Mouse (Mus musculus) midbrain, postnatal 0 days (tissue): Measurements from ENCODE around the gene Mrpl11. TPM values are rescaled to one million over a fixed set of nuclear protein-coding genes. Genes with fewer than 3 reads are reported as not detected.

Experiments
- ATAC-seq: fragments of 200-750 bp; cut with Nextera tagmentation; 2 replicates; pipeline ENCODE4 v1.8.0; 2017; ENCODE audit warnings: moderate number of reproducible peaks, mild to moderate bottlenecking, moderate TSS enrichment, moderate library complexity; ENCODE audit not compliant: low FRiP score
- DNase-seq: peaks from one replicate; pipeline ENCODE4 v3.0.0-alpha.2; 2015; ENCODE audit warnings: low spot score
- H3K27ac ChIP-seq: fragments of 300-500 bp; sonication (generic); 2 replicates; pipeline ENCODE4 v1.5.1; 2014; ENCODE audit warnings: low read depth, mild to moderate bottlenecking, low read length, mixed read lengths
- H3K27me3 ChIP-seq: fragments of 300-500 bp; sonication (generic); 2 replicates; pipeline ENCODE4 v1.6.1; 2014; ENCODE audit warnings: low read length, control low read depth, mixed read lengths; ENCODE audit not compliant: insufficient read depth
- H3K36me3 ChIP-seq: fragments of 300-500 bp; sonication (generic); 2 replicates; pipeline ENCODE4 v1.6.1; 2014; ENCODE audit warnings: low read length, control low read depth, mixed read lengths; ENCODE audit not compliant: insufficient read depth
- H3K4me1 ChIP-seq: fragments of 300-500 bp; sonication (generic); 2 replicates; pipeline ENCODE4 v1.6.1; 2014; ENCODE audit warnings: mild to moderate bottlenecking, control low read depth, antibody characterized with exemption, low read length, mixed read lengths; ENCODE audit not compliant: insufficient read depth
- H3K4me2 ChIP-seq: fragments of 300-500 bp; sonication (generic); 2 replicates; pipeline ENCODE4 v1.6.1; 2014; ENCODE audit warnings: low read depth, mild to moderate bottlenecking, low read length, mixed read lengths; ENCODE audit not compliant: poor library complexity, severe bottlenecking
- H3K4me3 ChIP-seq: fragments of 300-500 bp; sonication (generic); 2 replicates; pipeline ENCODE4 v1.5.1; 2014; ENCODE audit warnings: low read depth, mild to moderate bottlenecking, low read length, moderate library complexity
- H3K9ac ChIP-seq: fragments of 300-500 bp; sonication (generic); replicated peaks from 2 replicates; pipeline ENCODE4 v1.6.1; 2014; ENCODE audit warnings: mild to moderate bottlenecking, low read length, moderate library complexity, mixed read lengths; ENCODE audit not compliant: poor library complexity, severe bottlenecking
- H3K9me3 ChIP-seq: fragments of 300-500 bp; sonication (generic); 2 replicates; pipeline ENCODE4 v1.6.1; 2016; ENCODE audit warnings: low read length, control low read depth
- CTCF ChIP-seq: IDR thresholded peaks from 2 replicates; pipeline ENCODE4 v1.5.1; 2016; ENCODE audit warnings: antibody characterized with exemption, mild to moderate bottlenecking
- WGBS: fragments of 180-500 bp; shearing (Covaris S2); extraction: QIAGEN DNeasy Blood & Tissue Kit; methylation state at CpG from one replicate; pipeline ENCODE4 v1.1.7; 2014; 5-methylcytosine and 5-hydroxymethylcytosine counted together
- polyA plus RNA-seq: library from polyadenylated mRNA; unstranded; fragments of >200 nt; fragmentation: Nextera tagmentation; extraction: Ambion mirVana; gene quantifications from 2 replicates; pipeline ENCODE4 v1.2.1, GENCODE M21; 2015
- total RNA-seq: library from RNA; depleted of rRNA; stranded (reverse); fragments of >200 nt; gene quantifications from 2 replicates; pipeline ENCODE4 v1.2.3, GENCODE M21; 2014; rRNA removed

The Mrpl11 gene
- total and polyA plus RNA-seq, 2 experiments from 2014 or later = 93.1 to 145 TPM

DNA sequence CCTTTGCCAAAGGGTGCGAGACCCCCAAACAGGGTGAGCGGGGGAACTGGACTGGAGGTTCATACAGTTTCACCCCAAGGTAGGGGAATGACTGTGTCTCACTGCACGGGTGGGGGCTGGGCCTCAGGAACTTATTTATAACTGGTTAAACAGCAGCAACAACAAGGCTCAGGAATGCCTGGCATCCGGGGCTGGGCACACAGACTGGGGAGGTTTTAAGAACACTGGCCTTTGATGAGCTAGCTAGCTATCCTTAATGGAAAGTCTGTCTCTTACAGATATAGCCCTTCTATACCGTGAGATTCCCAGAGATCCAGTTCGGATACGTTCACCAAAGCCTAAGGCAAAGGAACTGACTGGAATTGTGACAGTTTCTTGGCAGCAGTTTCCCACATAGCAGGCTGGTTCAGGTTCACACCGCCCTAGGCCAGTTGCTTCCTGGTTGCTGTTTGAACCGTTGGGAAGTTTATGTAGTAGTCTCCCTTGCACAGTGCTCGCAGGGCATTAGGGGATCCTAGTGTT, 54.3 kb downstream of the Mrpl11 start:
- ATAC-seq (no peak), DNase-seq (no peak)
- Histone ChIP-seq H3K27ac (no peak overlapping the region), H3K9me3 (no peaks in the 10 kb centered on the region), H3K4me1 (no peaks in the 10 kb centered on the region), H3K4me2 (no peak overlapping the region), H3K9ac (no peak overlapping the region), H3K27me3 (no peaks in the 10 kb centered on the region; the same call in 1 of the 2 replicates), H3K4me3 (no peak overlapping the region), H3K36me3 (no peaks in the 10 kb centered on the region)
- 45% methylated on average over 10 of the region's 10 CpGs for WGBS
- no peak for TF ChIP-seq CTCF

Other genes starting within 250 kb of the Mrpl11 start
- gene Rbm4b, start 205.7 kb upstream of the Mrpl11 start, total RNA-seq = 63.2 and 89.1 TPM in 2 replicates
- 88.6 and 89.7 TPM in 2 replicates for gene Rbm4b, start 205.7 kb upstream of the Mrpl11 start, polyA plus RNA-seq
- 90.5 and 97.4 TPM in 2 replicates for gene Rbm4, start 168.2 kb upstream of the Mrpl11 start, total RNA-seq
- gene Rbm4, start 168.2 kb upstream of the Mrpl11 start, polyA plus RNA-seq = 39.0 and 40.0 TPM in 2 replicates
- gene Gm21992, start 150.5 kb upstream of the Mrpl11 start, total RNA-seq = 8.1 and 22.3 TPM in 2 replicates
- gene Gm21992, start 150.5 kb upstream of the Mrpl11 start, polyA plus RNA-seq = 12.6 and 17.9 TPM in 2 replicates
- gene Rbm14, start 150.5 kb upstream of the Mrpl11 start, total RNA-seq = 41.5 and 43.8 TPM in 2 replicates
- 37.9 and 38.4 TPM in 2 replicates for gene Rbm14, start 150.5 kb upstream of the Mrpl11 start, polyA plus RNA-seq
- 19.9 and 20.0 TPM in 2 replicates for gene Ccs, start 122.8 kb upstream of the Mrpl11 start, total RNA-seq
- gene Ccs, start 122.8 kb upstream of the Mrpl11 start, polyA plus RNA-seq = 40.1 and 42.6 TPM in 2 replicates
- gene Ccdc87, start 122.8 kb upstream of the Mrpl11 start, total RNA-seq = 0.38 and 1.0 TPM in 2 replicates
- gene Ccdc87, start 122.8 kb upstream of the Mrpl11 start, polyA plus RNA-seq = 1.1 and 1.2 TPM in 2 replicates
- gene Ctsf, start 107.0 kb upstream of the Mrpl11 start, total RNA-seq = 117 and 125 TPM in 2 replicates
- 82.5 and 91.1 TPM in 2 replicates for gene Ctsf, start 107.0 kb upstream of the Mrpl11 start, polyA plus RNA-seq
- 4.5 and 5.3 TPM in 2 replicates for gene Actn3, start 84.2 kb upstream of the Mrpl11 start, total RNA-seq
- gene Actn3, start 84.2 kb upstream of the Mrpl11 start, polyA plus RNA-seq = 3.8 and 4.4 TPM in 2 replicates
- 24.0 and 29.8 TPM in 2 replicates for gene Zdhhc24, start 83.5 kb upstream of the Mrpl11 start, total RNA-seq
- 17.2 and 18.1 TPM in 2 replicates for gene Zdhhc24, start 83.5 kb upstream of the Mrpl11 start, polyA plus RNA-seq
- 31.8 and 40.6 TPM in 2 replicates for gene Bbs1, start 55.5 kb upstream of the Mrpl11 start, total RNA-seq
- gene Bbs1, start 55.5 kb upstream of the Mrpl11 start, polyA plus RNA-seq = 9.0 and 10.2 TPM in 2 replicates
- gene Dpp3, start 33.9 kb upstream of the Mrpl11 start, total RNA-seq = 84.6 and 94.7 TPM in 2 replicates
- gene Dpp3, start 33.9 kb upstream of the Mrpl11 start, polyA plus RNA-seq = 87.7 and 96.3 TPM in 2 replicates
- 10.9 and 24.4 TPM in 2 replicates for gene Peli3, start 19.0 kb upstream of the Mrpl11 start, total RNA-seq
- 8.4 and 8.6 TPM in 2 replicates for gene Peli3, start 19.0 kb upstream of the Mrpl11 start, polyA plus RNA-seq
- 3.4 and 5.9 TPM in 2 replicates for gene Npas4, start 28.2 kb downstream of the Mrpl11 start, total RNA-seq
- 0.36 and 0.43 TPM in 2 replicates for gene Npas4, start 28.2 kb downstream of the Mrpl11 start, polyA plus RNA-seq
- 21.4 and 30.2 TPM in 2 replicates for gene Slc29a2, start 61.7 kb downstream of the Mrpl11 start, total RNA-seq
- gene Slc29a2, start 61.7 kb downstream of the Mrpl11 start, polyA plus RNA-seq = 19.1 and 21.1 TPM in 2 replicates
- gene B4gat1, start 76.7 kb downstream of the Mrpl11 start, total RNA-seq = 136 and 143 TPM in 2 replicates
- gene B4gat1, start 76.7 kb downstream of the Mrpl11 start, polyA plus RNA-seq = 172 and 177 TPM in 2 replicates
- gene AC124502.3, start 76.7 kb downstream of the Mrpl11 start, total RNA-seq = 3.8 and 12.5 TPM in 2 replicates
- gene AC124502.3, start 76.7 kb downstream of the Mrpl11 start, polyA plus RNA-seq = 2.2 and 3.7 TPM in 2 replicates
- gene Brms1, start 79.2 kb downstream of the Mrpl11 start, total RNA-seq = 2.1 TPM in 1 of 2 replicates, not detected in the other
- gene Brms1, start 79.2 kb downstream of the Mrpl11 start, polyA plus RNA-seq = 14.3 and 15.3 TPM in 2 replicates
- 4.0 and 4.3 TPM in 2 replicates for gene Rin1, start 88.3 kb downstream of the Mrpl11 start, total RNA-seq
- 0.76 and 0.96 TPM in 2 replicates for gene Rin1, start 88.3 kb downstream of the Mrpl11 start, polyA plus RNA-seq
- 22.0 and 23.3 TPM in 2 replicates for gene Cd248, start 105.9 kb downstream of the Mrpl11 start, total RNA-seq
- 15.7 and 18.3 TPM in 2 replicates for gene Cd248, start 105.9 kb downstream of the Mrpl11 start, polyA plus RNA-seq
- 54.0 and 64.0 TPM in 2 replicates for gene Tmem151a, start 123.4 kb downstream of the Mrpl11 start, total RNA-seq
- 64.2 and 72.0 TPM in 2 replicates for gene Tmem151a, start 123.4 kb downstream of the Mrpl11 start, polyA plus RNA-seq
- 40.4 and 53.9 TPM in 2 replicates for gene Yif1a, start 126.4 kb downstream of the Mrpl11 start, total RNA-seq
- 38.8 and 49.9 TPM in 2 replicates for gene Yif1a, start 126.4 kb downstream of the Mrpl11 start, polyA plus RNA-seq
- gene Cnih2, start 136.4 kb downstream of the Mrpl11 start, total RNA-seq = 677 and 753 TPM in 2 replicates
- 547 and 553 TPM in 2 replicates for gene Cnih2, start 136.4 kb downstream of the Mrpl11 start, polyA plus RNA-seq
- 192 and 242 TPM in 2 replicates for gene Rab1b, start 144.9 kb downstream of the Mrpl11 start, total RNA-seq
- 204 and 227 TPM in 2 replicates for gene Rab1b, start 144.9 kb downstream of the Mrpl11 start, polyA plus RNA-seq
- 187 and 201 TPM in 2 replicates for gene Klc2, start 156.4 kb downstream of the Mrpl11 start, total RNA-seq
- 65.7 and 67.9 TPM in 2 replicates for gene Klc2, start 156.4 kb downstream of the Mrpl11 start, polyA plus RNA-seq